Mouse (Mus musculus): ENCODE measurements at regions not wholly inside any gene's neighbourhood (a gene's known extent, or its start where the extent isn't known, plus 50 kb on each side); places are given as distances from the start of the nearest gene placed in this dataset.

DNA sequence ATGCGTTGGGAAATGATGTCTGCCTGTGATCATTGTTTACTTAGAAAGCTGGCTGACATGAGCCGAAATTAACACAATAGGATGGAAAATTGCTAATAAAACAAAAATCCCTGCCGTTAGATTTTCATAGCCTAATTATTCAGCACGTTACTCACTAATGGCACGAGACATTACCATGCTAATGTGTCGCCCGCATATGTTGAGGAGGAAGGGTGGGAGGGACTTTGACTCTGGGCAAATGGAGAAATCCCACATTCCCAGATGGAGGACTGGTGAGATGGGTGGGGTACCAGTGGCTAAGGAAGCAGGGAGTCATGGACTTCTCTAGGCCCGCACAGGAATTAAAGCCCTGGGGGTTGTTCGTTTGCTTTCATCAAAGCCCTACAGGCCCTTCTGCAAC is 155.8 kb upstream of the Podxl start:
- in situ Hi-C loops (cut with MboI; ENCODE audit: low pct_unique_long_range_greater_than_20kb in 1 of 2, low sequenced_read_pairs in 2 of 2, unreplicated experiment in 1 of 2): no loop called here

DNA sequence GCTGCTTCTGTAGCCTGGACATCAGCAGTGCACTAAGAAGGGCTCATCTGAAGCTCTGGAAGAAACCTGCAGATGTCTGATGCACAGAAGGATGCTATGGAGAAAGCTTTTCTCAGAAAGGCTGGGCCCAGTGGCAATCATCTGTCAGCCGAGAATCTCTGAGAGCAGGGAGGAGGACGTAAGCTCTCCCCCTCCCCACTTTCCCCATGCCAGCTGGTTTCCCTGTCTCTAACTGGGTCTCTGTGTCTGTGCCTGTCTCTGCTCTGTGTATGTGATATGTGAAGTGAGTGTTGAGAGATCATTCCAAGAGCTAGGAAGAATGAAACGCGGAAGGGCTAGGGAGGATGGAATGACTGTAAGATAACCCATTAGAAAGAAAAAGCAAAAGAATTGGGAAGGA is 155.1 kb upstream of the Podxl start:
- in situ Hi-C loops (cut with MboI; ENCODE audit: low pct_unique_long_range_greater_than_20kb in 1 of 2, low sequenced_read_pairs in 2 of 2, unreplicated experiment in 1 of 2): no loop called here

DNA sequence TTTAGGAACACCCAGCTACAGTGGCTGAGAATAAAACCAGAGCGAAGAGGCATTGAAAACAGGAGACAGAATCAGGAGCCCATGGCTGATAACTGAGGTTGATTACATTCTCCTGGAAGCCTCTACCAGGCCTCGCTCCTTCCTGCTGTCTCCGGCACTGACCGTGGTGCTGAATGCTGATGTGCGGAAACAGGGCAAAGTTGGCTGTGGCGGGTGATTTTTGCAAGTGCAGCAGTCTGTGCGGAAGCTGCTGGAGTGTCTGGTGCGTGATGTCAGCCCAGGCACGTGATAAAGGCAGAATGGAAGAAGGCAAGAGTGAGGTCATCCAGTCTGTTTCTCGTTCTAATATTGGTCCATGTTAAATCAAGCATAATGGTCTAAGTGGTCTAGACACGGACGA is 153.8 kb upstream of the Podxl start:
- in situ Hi-C loops (cut with MboI; ENCODE audit: low pct_unique_long_range_greater_than_20kb in 1 of 2, low sequenced_read_pairs in 2 of 2, unreplicated experiment in 1 of 2): no loop called here

DNA sequence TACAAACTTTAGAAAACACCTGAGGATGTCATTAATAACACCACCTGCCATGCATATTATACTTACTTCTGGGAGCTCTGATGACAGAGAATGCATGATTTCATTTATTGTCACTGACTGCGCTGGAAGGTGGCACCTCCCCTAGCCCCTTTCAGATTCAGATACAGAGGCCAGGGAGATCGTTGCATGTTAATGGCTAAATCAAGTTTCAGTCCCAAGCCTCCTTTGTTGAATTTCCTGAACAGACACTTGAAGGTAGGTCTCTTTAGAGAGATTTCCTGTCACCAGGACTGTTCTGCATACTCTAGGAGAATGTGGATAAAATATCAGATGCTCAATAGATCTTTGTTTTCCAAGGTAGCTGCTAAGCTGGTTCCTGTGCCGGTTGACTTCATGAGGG is 143.5 kb upstream of the Podxl start:
- in situ Hi-C loops (cut with MboI; ENCODE audit: low pct_unique_long_range_greater_than_20kb in 1 of 2, low sequenced_read_pairs in 2 of 2, unreplicated experiment in 1 of 2): no loop called here

DNA sequence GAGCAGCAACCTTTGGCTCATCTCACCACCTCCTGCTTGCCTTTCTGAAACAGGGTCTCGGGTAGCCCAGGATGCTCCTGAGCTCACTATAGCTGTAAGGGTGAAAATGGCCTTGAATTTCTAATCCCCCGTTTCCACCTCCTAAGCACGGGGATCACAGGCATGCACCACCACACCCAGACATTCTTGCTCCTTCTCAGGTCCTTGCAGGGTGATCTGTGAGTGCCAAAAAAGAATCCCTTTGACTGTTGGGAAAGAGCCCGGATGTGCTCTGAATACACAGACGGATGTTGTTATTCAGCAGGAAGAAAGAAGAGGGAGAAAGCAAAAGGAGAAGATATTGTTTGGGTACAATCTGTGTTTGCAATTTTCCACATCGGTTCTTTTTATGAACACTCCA is 140.4 kb upstream of the Podxl start:
- in situ Hi-C loops (cut with MboI; ENCODE audit: low pct_unique_long_range_greater_than_20kb in 1 of 2, low sequenced_read_pairs in 2 of 2, unreplicated experiment in 1 of 2): no loop called here

DNA sequence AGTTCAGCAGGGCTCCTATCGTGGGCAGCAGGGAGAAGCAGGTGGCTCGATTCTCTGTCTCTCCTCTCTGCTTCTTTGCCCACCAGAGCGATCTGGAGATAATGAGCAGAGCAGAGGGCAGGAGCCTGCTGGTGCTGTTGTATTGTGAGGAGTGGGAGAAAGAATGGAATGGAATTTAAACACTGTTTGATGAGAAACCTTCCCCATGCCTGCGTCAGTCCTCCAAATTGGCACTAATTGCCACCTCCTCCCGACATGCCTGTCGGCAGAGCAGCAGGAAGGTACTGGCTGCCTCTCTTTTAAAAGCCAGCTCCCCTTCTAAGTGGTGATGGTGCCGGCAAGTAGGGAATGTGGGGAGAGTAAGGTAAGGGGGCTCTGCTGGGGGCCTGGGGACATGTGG is 139.2 kb upstream of the Podxl start:
- in situ Hi-C loops (cut with MboI; ENCODE audit: low pct_unique_long_range_greater_than_20kb in 1 of 2, low sequenced_read_pairs in 2 of 2, unreplicated experiment in 1 of 2): no loop called here

DNA sequence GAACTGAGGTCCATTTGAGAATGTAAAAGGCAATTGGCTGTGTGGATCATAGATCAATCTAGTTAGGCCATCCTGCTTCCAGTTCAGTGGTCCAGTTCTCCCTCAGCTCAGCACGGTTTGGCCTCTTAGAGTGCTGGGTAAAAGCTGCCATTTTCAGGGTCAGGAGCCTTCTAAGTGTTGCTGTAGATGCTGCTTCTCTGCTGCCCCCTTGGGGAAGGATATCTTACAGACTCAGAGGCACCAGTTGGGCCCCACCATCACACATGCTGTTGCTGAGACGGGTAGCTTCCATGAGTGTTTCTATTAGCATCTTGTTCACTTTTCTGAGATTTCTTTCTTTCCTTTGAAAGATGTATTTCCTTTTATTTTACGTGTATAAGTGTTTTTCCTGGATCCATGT is 132.1 kb upstream of the Podxl start:
- in situ Hi-C loops (cut with MboI; ENCODE audit: low pct_unique_long_range_greater_than_20kb in 1 of 2, low sequenced_read_pairs in 2 of 2, unreplicated experiment in 1 of 2): no loop called here

DNA sequence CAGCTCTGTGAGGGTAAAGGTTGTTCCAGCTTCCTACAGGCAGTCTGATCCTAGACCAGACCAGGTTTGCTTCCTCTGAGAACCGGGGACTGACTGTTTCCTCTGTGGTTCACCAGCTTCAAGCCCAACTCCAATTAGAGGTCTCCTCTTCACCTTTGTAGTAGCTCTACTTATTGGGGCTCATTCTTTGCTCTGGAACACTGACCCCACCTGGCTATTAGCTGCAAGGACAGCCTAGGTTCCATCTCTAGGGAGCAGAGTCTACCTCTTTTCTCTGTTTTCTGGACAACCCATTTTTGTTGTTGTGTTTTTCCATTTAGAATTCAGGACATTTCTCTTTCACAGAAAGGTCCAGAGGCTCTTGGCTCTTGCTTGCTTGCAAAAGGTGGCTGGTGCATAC is 129.3 kb upstream of the Podxl start:
- in situ Hi-C loops (cut with MboI; ENCODE audit: low pct_unique_long_range_greater_than_20kb in 1 of 2, low sequenced_read_pairs in 2 of 2, unreplicated experiment in 1 of 2): no loop called here

DNA sequence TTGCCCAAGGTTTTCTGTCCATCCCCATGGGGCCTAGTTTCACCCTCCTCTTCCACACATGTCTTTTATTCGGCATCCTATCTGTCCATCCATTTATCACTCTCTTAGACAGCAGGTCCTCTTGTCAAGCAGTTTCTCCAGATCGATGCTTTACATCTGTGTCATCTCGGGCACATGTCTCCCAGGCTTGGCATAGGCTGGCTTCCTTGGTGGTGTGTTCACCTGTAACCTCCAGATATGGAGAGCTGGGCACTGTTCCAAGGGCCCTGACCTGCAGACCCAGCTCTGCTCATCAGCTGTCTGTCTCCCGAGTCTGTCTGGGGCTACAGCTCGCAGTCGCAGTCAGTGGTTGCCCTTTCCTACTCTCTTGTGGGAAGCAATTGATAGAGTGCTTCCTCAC is 128.2 kb upstream of the Podxl start:
- in situ Hi-C loops (cut with MboI; ENCODE audit: low pct_unique_long_range_greater_than_20kb in 1 of 2, low sequenced_read_pairs in 2 of 2, unreplicated experiment in 1 of 2): no loop called here

DNA sequence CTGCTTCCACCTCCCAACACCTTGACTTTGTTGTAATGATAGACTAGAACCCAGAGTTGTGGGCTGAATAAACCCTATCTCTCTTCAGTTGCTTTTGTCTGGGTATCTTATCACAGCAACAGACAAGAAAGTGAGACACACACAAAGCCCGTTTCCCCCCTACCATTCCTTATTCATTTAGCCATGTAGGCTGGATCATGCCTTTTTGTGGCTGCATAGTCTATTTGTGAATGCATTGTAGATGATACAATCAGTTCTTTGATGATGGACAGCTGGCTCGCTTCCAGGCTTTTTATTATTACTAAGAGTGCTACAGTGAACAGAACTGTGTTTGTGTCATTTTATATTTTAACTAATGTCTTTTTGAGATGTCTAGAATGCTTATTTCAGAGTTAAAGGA is 116.3 kb upstream of the Podxl start:
- in situ Hi-C loops (cut with MboI; ENCODE audit: low pct_unique_long_range_greater_than_20kb in 1 of 2, low sequenced_read_pairs in 2 of 2, unreplicated experiment in 1 of 2): no loop called here

DNA sequence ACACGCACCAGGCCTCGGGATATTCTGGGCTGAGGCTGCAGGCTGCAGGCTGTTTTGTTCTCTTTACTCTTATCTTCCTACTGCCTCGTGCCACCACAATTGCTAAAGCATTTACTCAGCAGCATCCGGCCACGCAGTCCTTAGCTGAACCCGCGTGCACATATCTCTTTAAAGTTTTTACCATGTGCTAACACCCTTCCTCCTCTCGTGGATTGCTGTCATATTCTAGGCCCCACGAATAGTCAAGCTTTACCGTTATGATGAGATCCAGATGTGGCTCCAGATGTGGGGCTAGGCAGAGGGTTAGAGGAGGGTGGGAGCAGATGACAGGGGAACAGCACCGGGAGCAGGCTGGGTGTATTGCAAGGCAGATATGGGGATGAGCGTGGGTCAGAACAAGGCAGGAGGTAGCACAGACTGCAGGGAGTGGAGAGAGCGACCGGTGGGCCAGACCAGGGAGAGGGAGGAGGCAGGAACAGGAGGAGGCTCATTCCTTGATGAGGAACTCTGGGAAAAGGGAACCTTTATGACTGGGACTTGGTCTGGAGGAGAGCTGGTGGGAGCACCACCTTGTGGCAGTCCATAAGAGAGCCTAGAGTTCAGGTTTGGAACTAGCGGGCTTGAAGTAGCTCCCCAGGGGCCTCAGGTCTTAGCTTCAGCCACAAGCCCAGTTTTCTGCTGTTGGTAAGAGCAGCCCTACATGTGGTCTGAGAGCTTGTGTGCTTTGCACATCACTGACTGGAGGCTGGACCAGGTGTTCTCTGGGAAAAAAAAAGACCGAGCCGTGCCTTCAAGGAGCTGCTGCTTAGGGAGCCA is 102.1 kb upstream of the Podxl start:
- in situ Hi-C loops (cut with MboI; ENCODE audit: low pct_unique_long_range_greater_than_20kb in 1 of 2, low sequenced_read_pairs in 2 of 2, unreplicated experiment in 1 of 2): loop anchor here (25.0 kb wide), 1 partner anchor 921 kb away; the partner anchor contains the start of gene Plxna4 (in 2 of the 2)

DNA sequence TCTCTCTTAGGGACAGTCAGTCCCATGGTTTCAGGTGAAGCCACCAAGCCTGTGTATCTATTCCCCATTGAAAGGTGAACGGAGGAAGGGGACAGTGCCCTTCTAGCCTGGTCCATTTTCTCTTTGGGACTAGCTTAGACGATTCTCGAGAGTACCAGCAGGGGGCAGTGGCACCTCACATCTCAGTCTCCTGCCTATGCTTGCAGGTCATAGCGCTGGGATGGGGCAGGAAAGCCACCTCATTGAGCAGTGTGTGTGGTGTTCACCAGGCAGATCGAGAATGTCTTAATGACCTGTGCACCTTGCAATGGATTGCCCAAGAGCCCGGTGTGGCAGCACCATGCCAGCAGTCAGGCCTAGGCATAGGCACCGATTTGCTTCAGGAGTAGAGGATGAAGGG is 100.7 kb upstream of the Podxl start:
- in situ Hi-C loops (cut with MboI; ENCODE audit: low pct_unique_long_range_greater_than_20kb in 1 of 2, low sequenced_read_pairs in 2 of 2, unreplicated experiment in 1 of 2): loop anchor here (25.0 kb wide), 1 partner anchor 923 kb away; the partner anchor contains the start of gene Plxna4 (in 2 of the 2)

DNA sequence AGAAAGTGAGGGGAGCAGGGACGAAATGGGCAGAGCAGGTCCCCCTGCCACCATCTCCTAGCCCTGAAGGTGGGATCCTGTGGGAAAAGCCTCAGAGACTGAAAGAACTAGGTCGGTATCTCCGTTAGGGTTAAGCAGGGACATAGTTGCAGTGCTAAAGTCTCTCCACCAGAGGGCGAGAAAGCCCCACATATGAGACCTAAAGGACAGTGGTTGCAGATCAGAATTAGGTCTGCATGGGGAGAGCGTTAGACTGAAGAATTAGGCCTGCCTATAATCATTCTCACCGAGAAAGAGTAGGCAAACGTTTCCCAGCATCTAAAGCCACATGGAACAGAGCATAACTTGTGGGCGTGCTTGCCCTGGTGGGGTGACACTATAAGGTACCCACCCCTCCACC is 97.0 kb upstream of the Podxl start:
- in situ Hi-C loops (cut with MboI; ENCODE audit: low pct_unique_long_range_greater_than_20kb in 1 of 2, low sequenced_read_pairs in 2 of 2, unreplicated experiment in 1 of 2): loop anchor here (25.0 kb wide), 1 partner anchor 927 kb away; the partner anchor contains the start of gene Plxna4 (in 2 of the 2)

DNA sequence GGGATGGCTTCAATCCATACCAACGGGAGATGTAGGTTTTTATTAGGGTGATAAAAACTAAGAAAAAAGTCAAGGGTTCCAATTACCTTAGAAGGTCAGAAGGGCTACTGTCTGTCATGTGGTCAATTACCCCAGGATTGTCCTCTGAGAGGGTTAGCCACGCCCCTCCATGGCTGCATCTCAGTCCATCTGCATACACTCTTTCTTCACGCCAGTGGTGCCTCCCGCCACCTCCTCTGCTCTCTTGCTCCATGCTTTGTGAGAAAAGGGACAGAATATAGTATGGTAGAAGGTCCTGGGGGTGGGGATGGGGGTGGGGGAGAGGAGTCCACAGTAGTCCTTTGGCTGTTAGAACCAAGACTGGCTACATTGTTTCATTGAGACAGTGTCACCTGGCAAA is 96.1 kb upstream of the Podxl start:
- in situ Hi-C loops (cut with MboI; ENCODE audit: low pct_unique_long_range_greater_than_20kb in 1 of 2, low sequenced_read_pairs in 2 of 2, unreplicated experiment in 1 of 2): loop anchor here (25.0 kb wide), 1 partner anchor 927 kb away; the partner anchor contains the start of gene Plxna4 (in 2 of the 2)

DNA sequence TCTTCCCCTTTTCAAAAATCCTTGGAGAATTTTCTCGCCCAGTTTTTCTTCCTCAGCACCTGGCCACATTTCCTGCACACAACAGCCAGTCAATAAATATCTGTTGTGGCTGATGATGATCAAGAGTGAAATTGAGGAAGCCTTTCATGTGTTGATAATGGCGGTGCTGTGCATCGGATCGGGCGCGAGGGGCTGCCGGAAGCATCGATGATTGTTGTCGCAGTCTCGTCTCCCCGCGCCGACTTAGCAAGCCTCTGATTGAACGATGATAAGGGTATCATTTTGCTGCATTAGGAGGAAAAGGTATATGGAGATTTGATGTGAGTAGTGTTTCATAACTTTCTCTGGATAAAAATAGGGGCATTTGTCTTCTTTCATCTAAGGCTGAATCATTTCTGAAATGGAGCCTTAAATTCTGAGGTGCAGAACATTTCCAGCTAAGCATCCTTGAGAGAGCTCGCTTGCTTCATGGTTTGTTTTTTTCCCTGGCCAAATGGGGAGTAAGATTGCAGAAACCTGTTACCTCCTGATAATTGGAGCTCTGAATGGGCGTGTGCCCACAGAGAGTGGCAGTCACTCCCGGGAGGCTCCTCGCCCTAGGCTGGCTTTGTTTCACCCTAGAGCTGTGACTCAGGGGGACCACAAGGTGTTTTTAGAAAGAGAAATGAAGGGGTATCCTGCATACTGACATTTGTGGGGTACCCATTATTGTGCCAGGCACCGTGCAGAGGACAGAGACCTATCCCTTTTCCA is 94.8 kb upstream of the Podxl start:
- in situ Hi-C loops (cut with MboI; ENCODE audit: low pct_unique_long_range_greater_than_20kb in 1 of 2, low sequenced_read_pairs in 2 of 2, unreplicated experiment in 1 of 2): loop anchor here (25.0 kb wide), 1 partner anchor 929 kb away; the partner anchor contains the start of gene Plxna4 (in 2 of the 2)

DNA sequence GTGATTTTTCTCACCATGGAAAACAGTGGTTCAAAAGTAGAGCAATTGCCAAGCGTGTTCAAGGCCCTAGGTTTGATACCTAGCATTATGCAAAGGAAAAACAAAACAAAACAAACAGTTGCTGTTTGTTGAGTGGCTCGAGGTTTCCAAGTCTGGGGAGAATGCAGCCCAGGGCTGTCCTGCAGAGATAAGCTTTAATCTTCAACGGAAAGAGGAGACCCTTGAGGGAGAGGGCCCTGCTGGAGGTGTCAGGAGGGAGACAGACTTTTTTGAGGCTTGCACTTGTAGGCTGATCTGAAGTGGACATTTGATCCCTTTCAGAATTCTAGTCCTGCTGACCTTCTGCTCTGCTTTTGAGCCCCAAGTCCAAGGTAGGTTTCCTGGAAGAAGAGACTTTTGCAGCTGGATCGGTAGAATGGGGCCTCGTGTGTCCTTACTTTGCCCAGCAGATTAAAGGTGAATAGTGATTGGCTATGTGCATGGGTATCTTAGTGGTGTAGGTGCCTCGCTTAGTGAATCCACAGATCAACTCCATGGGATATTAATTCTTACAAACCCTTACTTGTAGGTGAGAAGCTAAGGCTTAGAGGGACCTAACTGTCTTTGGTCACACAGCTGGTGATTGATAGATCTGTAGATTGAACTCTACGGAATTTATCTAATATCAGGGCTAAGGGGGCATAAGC is 87.2 kb upstream of the Podxl start:
- in situ Hi-C loops (cut with MboI; ENCODE audit: low pct_unique_long_range_greater_than_20kb in 1 of 2, low sequenced_read_pairs in 2 of 2, unreplicated experiment in 1 of 2): loop anchor here (25.0 kb wide), 1 partner anchor 936 kb away; the partner anchor contains the start of gene Plxna4 (in 2 of the 2)

DNA sequence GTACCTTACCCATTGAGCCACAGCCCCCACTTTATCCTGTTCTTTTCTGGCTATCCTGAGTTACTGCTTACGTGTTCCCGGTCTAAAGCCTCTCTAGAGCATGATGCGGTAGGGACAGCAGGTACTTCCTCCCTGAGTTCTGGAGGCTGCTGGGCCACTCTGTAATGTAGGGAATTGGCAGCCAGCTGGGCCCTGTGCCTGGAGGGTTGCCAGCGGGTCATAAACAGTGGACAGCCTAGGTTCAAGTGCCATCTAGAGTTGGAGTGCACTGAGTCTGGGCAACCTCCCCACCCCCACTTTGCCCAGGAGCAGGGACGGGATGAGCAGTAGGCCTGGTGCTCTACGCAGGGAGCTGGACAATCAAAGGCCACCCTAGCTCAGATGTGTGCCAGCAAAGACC is 81.5 kb upstream of the Podxl start:
- in situ Hi-C loops (cut with MboI; ENCODE audit: low pct_unique_long_range_greater_than_20kb in 1 of 2, low sequenced_read_pairs in 2 of 2, unreplicated experiment in 1 of 2): no loop called here

DNA sequence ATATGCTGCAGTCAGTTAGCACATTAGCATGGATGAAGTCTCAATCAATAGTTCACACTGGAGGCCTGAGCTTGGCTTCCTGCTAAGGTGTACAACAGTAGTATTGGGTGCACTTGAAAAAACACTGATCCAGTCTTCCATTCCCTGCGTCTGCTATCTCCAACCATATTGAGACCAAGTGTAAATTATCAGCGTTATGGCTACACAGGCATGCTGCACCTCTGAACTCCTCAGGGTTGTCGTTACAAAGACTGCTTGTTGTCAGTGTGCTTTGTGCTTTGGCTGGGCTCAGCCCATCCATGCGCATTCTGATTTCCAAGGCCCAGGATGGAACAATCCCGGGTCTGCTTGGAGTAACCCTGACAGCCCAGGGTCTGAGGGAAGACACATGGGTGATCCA is 80.7 kb upstream of the Podxl start:
- in situ Hi-C loops (cut with MboI; ENCODE audit: low pct_unique_long_range_greater_than_20kb in 1 of 2, low sequenced_read_pairs in 2 of 2, unreplicated experiment in 1 of 2): loop anchor here (5.0 kb wide), 1 partner anchor 112 kb away; no protein-coding TSS in a partner anchor

DNA sequence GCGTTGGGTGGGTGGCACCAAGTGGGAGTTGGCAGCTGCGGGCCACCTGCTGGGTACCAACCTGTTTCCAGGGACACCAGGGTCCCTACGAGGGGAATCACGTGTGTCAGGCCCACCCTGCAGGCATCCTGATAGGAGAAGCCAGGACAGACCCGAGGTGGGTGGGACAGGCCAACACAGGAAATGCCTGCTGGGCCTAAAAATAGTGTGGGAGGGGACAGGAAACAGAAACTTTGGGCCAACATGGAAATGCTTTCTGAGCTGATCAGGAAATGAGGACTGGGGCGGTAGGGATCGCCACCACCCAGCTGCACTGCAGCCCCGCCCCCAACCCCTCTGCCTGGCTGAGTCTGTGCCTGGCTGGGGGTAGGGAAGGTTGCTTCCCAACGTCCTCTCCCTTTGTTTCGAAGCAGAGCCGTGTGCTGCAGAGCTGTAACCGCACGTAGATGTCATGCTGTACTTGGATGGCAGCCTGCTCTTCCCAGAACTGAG is 78.7 kb upstream of the Podxl start:
- in situ Hi-C loops (cut with MboI; ENCODE audit: low pct_unique_long_range_greater_than_20kb in 1 of 2, low sequenced_read_pairs in 2 of 2, unreplicated experiment in 1 of 2): loop anchor here (5.0 kb wide), 1 partner anchor 110 kb away; no protein-coding TSS in a partner anchor
